Mouse (Mus musculus) midbrain, embryonic 14.5 days (tissue): Measurements from ENCODE around the gene Atf7ip2. TPM values are rescaled to one million over a fixed set of nuclear protein-coding genes. Genes with fewer than 3 reads are reported as not detected.
A peak's percentile ranks its signal among the peaks of the same experiment; 100 is the strongest.

ENCODE experiments used
- ATAC-seq: fragments of 200-750 bp; cut with Nextera tagmentation; 2 replicates; pipeline ENCODE4 v1.8.0; 2017; ENCODE audit warnings: moderate number of reproducible peaks, moderate library complexity; ENCODE audit not compliant: low FRiP score, low TSS enrichment
- DNase-seq: peaks from one replicate; pipeline ENCODE4 v3.0.0-alpha.2; 2015
- H3K27ac ChIP-seq: fragments of 300-500 bp; sonication (generic); replicated peaks from 2 replicates; pipeline ENCODE4 v1.5.1; 2014; ENCODE audit warnings: mild to moderate bottlenecking, low read depth, low read length, moderate library complexity
- H3K27me3 ChIP-seq: fragments of 300-500 bp; sonication (generic); 2 replicates; pipeline ENCODE4 v1.6.1; 2014; ENCODE audit warnings: low read length, control low read depth, mixed read lengths; ENCODE audit not compliant: control insufficient read depth, insufficient read depth
- H3K36me3 ChIP-seq: fragments of 300-500 bp; sonication (generic); 2 replicates; pipeline ENCODE4 v1.6.1; 2014; ENCODE audit warnings: low read length, control low read depth; ENCODE audit not compliant: control insufficient read depth, insufficient read depth
- H3K4me1 ChIP-seq: fragments of 300-500 bp; sonication (generic); 2 replicates; pipeline ENCODE4 v1.6.1; 2014; ENCODE audit warnings: mild to moderate bottlenecking, antibody characterized with exemption, low read length, control low read depth; ENCODE audit not compliant: control insufficient read depth, insufficient read depth
- H3K4me2 ChIP-seq: fragments of 300-500 bp; sonication (generic); 2 replicates; pipeline ENCODE4 v1.6.1; 2014; ENCODE audit warnings: mild to moderate bottlenecking, low read length, moderate library complexity
- H3K4me3 ChIP-seq: fragments of 300-500 bp; sonication (generic); replicated peaks from 2 replicates; pipeline ENCODE4 v1.5.1; 2014; ENCODE audit warnings: low read depth, low read length
- H3K9ac ChIP-seq: fragments of 300-500 bp; sonication (generic); replicated peaks from 2 replicates; pipeline ENCODE4 v1.6.1; 2014; ENCODE audit warnings: mild to moderate bottlenecking, low read length, moderate library complexity
- H3K9me3 ChIP-seq: fragments of 300-500 bp; sonication (generic); 2 replicates; pipeline ENCODE4 v1.6.1; 2016; ENCODE audit warnings: low read length, control low read depth, mixed read lengths; ENCODE audit not compliant: control insufficient read depth
- WGBS: fragments of 180-500 bp; shearing (Covaris S2); extraction: QIAGEN DNeasy Blood & Tissue Kit; methylation state at CpG from one replicate; pipeline ENCODE4 v1.1.7; 2014; 5-methylcytosine and 5-hydroxymethylcytosine counted together
- polyA plus RNA-seq: library from polyadenylated mRNA; unstranded; fragments of >200 nt; fragmentation: Nextera tagmentation; extraction: Ambion mirVana; gene quantifications from 2 replicates; pipeline ENCODE4 v1.2.1, GENCODE M21; 2014

Atf7ip2 gene
- polyA plus RNA-seq, 1 experiment from 2014 or later = 0.11 TPM

DNA sequence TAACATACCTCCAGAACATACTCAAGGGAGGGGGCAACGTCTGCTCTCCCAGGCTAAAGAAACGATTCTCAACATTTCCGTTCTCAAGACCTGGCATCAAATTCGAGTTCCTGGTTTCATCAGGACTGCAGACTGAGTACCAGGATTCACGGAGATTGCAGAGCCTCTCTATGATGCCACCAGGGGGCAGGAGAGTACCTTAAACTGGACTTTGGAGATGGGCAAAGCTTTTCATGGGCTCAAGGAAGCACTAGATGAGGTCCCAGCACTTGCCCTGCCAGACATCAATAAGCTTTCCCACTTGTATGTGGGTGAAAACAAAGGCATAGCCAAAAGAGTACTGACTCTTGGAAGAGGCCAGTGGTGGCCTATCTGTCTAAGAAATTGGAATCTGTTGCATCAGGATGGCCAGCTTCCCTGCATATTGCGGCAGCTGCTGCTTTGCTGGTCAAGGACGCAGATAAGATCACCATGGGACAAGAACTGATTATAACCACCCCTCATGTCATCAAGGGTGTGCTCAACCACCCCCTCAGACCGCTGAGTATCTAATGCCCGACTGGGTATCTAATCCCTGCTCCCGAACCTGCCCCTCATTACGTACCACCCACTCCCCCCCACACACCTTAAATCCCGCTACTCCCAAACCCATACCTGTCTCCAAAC lies 87.9 kb downstream of the Atf7ip2 start:
- Histone ChIP-seq H3K9ac (no peak overlapping the region), H3K4me2 (no peak overlapping the region), H3K4me1 (no peaks in the 10 kb centered on the region), H3K4me3 (no peak overlapping the region), H3K27me3 (no peaks in the 10 kb centered on the region), H3K36me3 (no peaks in the 10 kb centered on the region), H3K9me3 (no peaks in the 10 kb centered on the region), H3K27ac (no peak overlapping the region)
- WGBS = 52% methylated on average over 12 of the region's 12 CpGs
- DNase-seq = peak; percentile 90
- no peak for ATAC-seq

DNA sequence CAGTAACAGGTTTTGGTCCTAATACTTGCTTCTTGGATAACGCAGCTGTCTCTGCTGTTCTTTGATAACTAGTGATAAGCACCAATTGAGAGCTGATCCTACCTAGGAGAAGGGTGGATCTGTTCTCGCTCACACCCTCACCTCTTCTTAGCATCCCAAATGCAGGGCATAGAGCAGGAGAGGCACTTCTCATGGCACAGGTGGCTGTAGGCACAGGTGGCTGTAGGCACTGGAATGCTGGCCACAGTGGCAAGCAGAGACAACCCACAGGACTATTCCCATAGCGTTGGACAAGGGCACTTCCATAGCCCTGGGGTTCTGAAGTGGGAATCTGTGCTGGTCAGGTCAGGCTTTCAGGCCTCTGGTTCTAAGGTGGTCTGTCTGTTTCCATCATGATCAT lies 89.4 kb downstream of the Atf7ip2 start:
- no peak overlapping the region for H3K27ac ChIP-seq
- ATAC-seq = no peak

DNA sequence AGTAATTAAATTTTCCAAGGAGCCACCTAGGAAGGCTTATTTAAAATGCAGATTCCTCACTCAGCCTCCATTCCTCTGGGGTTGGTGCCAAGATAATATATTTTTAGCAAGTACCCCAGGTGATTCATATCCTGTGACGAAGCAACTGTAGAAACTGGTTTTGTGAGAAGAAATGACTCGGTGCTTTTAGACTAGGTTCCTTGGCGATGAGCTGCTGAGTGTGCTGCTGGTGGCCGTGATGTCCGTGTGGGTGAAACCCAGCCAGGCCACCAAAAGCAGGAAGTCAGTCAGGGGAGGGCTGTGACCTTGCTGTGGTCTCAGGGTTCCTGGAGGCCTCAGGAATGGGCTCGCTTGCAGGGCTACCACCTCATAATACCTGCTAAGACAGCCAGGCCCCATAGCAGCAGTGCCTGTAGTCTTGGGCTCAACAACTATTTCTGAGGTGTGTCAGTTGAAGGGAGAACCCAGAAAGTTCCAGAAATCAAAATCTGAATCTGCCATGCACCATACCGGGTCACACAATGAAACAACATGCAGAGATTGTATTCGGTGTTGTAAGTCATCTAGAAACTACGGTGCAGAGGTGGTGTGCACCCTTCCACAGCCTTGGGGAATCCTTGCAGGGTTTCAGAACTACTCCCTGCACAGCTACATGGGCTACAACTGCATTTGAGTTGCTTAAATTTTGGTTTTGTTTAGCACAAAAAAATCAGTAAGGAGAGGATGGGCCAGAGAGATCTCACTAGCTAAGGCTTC lies 94.2 kb downstream of the Atf7ip2 start:
- no peaks in the 10 kb centered on the region for H3K4me1 ChIP-seq
- H3K27ac ChIP-seq = no peak overlapping the region
- H3K9me3 ChIP-seq = no peaks in the 10 kb centered on the region
- no peak overlapping the region for H3K4me2 ChIP-seq
- DNase-seq = no peak
- no peak for ATAC-seq
- no peaks in the 10 kb centered on the region for H3K36me3 ChIP-seq
- H3K27me3 ChIP-seq = no peaks in the 10 kb centered on the region
- WGBS = 87% methylated on average over 9 of the region's 9 CpGs
- H3K4me3 ChIP-seq = no peak overlapping the region
- no peak overlapping the region for H3K9ac ChIP-seq

More for the DNA sequence above, 89.4 kb downstream of the Atf7ip2 start:
- H3K9ac ChIP-seq = no peak overlapping the region
- no peaks in the 10 kb centered on the region for H3K36me3 ChIP-seq
- H3K27me3 ChIP-seq = no peaks in the 10 kb centered on the region
- no peaks in the 10 kb centered on the region for H3K9me3 ChIP-seq
- 88% methylated on average over 3 of the region's 3 CpGs for WGBS
- no peak overlapping the region for H3K4me2 ChIP-seq
- H3K4me3 ChIP-seq = no peak overlapping the region
- no peaks in the 10 kb centered on the region for H3K4me1 ChIP-seq
- no peak for DNase-seq

DNA sequence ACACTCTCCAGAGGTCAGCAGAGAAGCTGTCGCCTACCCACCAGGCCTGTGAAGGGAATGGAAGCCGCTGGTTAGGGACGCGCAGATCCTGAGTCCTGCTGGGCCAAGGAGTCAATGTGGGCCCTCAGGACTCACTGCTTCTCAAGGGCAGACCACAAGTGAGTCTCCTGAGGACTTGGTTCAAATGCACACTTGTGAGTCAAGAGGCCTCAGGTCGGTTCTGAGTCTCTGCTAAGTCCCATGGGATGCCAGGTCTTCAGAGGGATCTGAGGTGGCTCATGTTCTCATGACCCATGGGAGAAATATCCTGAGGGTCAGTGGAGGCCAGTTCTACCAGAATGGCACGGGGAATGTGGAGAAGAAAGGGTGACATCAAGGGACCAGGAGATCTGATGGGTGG lies 95.6 kb downstream of the Atf7ip2 start:
- no peak overlapping the region for H3K4me2 ChIP-seq
- no peak overlapping the region for H3K27ac ChIP-seq
- no peaks in the 10 kb centered on the region for H3K9me3 ChIP-seq
- H3K4me1 ChIP-seq = no peaks in the 10 kb centered on the region
- H3K27me3 ChIP-seq = no peaks in the 10 kb centered on the region
- H3K4me3 ChIP-seq = no peak overlapping the region
- ATAC-seq (no peak), DNase-seq (no peak)
- no peak overlapping the region for H3K9ac ChIP-seq
- WGBS = 87% methylated on average over 6 of the region's 6 CpGs
- no peaks in the 10 kb centered on the region for H3K36me3 ChIP-seq

DNA sequence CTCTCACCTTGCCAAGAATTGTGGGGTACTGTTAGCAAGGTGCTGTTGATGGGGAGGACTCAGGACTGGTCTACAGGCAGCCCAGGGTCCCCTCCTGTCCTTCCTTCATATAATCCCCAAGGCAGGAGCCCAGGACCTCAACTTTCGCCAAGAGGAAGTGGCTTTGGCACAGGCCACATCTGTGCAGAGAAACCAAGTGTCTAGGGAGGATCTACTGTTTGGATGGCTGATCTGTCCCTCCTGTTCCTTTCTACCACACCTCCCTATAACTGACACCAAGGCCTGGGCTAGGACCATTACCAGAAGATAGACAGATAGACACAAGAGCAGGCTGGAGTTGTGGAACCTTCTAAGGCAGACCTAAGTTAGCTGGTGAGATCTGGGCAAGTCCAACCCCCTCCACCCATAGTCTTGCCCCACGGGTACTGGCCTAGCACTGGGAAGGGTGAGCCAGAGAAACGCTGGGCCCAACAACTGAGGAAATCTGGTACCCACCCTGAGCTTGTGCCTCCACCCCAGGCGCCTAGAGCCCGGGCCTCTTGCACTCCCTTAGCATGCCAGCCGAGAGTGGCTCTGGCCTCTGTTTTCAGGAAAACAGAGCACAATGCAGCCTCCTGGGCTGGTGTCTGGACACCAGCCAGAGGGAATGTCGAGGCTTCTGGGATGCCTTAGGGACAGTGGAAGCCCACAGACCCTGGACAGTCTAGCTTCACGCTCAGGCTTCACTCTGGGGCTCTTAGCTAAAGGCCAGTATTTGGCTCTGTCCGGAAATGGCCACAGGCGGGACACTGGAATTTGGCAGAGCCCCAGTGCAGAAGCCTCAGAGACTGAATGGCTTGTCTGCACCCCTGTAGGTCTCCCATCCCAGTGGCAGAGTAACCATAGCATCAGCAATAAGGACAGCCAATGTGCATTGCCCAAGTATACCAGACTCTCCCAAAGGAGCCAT lies 105.5 kb downstream of the Atf7ip2 start:
- Histone ChIP-seq H3K9me3 (no peaks in the 10 kb centered on the region), H3K4me2 (no peak overlapping the region), H3K9ac (no peak overlapping the region), H3K27ac (no peak overlapping the region), H3K4me1 (no peaks in the 10 kb centered on the region), H3K27me3 (no peaks in the 10 kb centered on the region), H3K36me3 (no peaks in the 10 kb centered on the region), H3K4me3 (no peak overlapping the region)
- 83% methylated on average over 10 of the region's 10 CpGs for WGBS
- no peak for DNase-seq
- ATAC-seq = no peak

DNA sequence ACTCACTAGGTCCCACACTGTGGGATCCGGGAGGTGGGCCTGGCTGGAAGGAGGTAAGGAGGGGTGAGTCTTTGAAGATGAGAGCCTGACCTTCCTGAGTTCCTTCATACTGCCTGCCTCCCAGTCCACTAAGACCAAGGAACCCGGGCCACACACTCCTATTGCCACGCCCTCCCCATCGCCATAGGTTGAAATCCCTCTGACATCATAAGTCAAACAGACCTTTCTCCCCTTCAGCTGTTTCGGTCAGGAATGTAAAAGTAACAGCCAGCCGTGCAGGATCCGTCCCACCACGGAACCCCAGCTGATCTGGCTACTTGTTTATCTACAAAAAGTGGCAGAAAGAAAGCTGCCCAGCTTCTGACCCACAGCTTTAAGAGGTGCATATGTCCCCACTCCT lies 107.1 kb downstream of the Atf7ip2 start:
- Histone ChIP-seq H3K9ac (no peak overlapping the region), H3K4me2 (no peak overlapping the region), H3K9me3 (no peaks in the 10 kb centered on the region), H3K27me3 (no peaks in the 10 kb centered on the region), H3K36me3 (no peaks in the 10 kb centered on the region), H3K4me1 (no peaks in the 10 kb centered on the region), H3K4me3 (no peak overlapping the region), H3K27ac (no peak overlapping the region)
- DNase-seq = no peak
- 40% methylated on average over 8 of the region's 8 CpGs for WGBS
- no peak for ATAC-seq

DNA sequence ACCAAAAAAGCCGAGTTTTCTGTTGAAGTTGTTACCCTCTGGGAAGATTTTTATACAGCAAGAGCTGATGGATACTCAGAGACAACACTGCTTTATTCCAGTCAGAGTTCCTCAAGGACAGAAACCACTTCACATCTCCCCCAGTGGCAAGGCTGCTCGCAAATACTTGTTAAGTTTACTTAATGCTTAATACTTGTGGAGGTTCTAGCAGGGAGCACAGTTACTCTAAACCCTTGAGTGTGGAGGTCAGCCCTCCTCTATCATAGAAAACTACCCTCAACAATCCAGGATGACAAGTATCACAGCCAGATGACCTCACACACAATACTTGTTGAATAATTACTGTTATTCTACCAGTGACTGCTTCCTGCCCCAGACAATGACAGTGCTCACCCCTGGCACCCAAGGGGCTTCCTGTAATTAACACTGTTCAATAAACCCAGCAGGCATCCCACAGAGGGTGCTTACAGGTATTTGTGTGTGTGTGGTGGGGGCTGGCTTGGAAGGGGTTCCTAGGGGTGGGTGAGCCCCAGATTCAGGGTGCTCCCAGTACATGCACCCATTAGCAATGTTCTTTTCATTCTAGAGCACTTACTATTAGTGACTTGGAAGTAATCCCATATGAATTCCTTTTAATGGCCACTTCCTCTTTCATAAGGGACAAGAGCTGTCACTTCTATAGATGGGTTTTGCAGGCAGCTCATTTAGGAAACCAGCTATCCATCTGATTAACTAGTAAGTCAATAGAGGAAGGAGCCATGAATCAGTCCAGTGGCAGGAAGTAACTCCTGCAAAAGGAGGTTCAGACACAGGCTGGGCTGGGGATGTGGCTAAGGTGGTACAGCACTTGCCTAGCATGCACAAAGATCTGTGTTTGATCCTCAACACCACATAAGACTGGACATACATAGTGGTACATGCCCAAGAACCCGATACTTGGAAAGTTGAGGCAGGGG lies 108.0 kb downstream of the Atf7ip2 start:
- H3K9me3 ChIP-seq = no peaks in the 10 kb centered on the region
- no peak overlapping the region for H3K27ac ChIP-seq
- H3K4me2 ChIP-seq = no peak overlapping the region
- DNase-seq = no peak
- no peaks in the 10 kb centered on the region for H3K27me3 ChIP-seq
- H3K9ac ChIP-seq = no peak overlapping the region
- no peaks in the 10 kb centered on the region for H3K4me1 ChIP-seq
- 78% methylated on average over 3 of the region's 3 CpGs for WGBS
- no peaks in the 10 kb centered on the region for H3K36me3 ChIP-seq
- no peak for ATAC-seq
- H3K4me3 ChIP-seq = no peak overlapping the region
